Mouse (Mus musculus) spleen, postnatal 14 days (tissue): ENCODE results near the gene Akap11.
A peak's percentile ranks its signal among the peaks of the same experiment; 100 is the strongest.
"Not testable (repeated sequence)": the region's sequence is repeated elsewhere in the genome, so short reads cannot be mapped to it uniquely, and the experiment has no call there.

Experiments used
- DNase-seq, 2 experiments: peaks; one replicate each; pipeline ENCODE4 v3.0.0; 2021 to 2022; ENCODE audit warnings: low spot score in 2 of 2

Gene Akap11

GRCm38 (mm10) chr14:78536281-78537165 is at the start of gene Akap11:
TSS of gene Akap11 (minus strand) at chr14:78536808.
- DNase-seq = peak; percentile 77 to 82

DNA sequence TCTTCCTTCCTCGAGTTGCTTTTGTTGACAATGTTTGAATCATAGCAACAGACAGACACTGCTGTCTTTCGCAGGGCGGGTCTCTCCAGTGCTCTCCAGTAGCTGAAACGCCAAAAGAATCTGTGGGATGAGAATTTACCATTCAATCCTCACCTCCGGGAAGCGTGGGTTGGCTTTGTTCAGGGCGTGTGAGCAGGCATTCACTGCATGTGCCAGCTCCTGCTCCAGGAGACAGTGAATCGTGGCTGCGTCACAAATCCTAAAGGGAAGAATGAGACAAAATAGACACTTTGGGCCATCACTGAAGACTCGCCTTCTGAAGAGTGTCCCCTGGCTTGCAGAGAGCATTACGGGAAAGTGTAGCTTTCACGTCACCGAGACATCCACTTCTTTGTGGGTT is 47.6 kb upstream of the Akap11 start:
- no peak for DNase-seq

DNA sequence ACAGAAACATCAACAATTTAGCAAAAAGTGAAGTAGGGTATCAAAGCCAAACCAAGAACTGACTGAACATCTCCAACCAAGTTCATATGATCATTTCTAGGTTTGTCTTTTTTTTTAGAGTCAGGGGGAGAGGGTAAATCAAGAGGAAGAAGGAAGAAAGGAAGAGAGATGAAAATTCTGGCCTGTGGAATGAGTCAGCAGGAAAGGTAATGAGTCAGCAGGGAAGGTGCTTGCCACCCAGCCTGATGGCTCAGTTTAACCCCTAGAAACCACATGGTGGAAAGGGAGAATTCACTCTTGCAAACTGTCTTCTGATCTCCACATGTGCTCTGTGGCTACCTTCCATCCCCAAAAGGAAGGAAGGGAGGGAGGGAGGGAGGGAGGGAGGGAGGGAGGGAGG is 46.6 kb upstream of the Akap11 start:
- DNase-seq = no peak

- DNase-seq = no peak
Observed at GRCm38 (mm10) chr14:78575899-78576298, 39.3 kb upstream of the Akap11 start.

DNA sequence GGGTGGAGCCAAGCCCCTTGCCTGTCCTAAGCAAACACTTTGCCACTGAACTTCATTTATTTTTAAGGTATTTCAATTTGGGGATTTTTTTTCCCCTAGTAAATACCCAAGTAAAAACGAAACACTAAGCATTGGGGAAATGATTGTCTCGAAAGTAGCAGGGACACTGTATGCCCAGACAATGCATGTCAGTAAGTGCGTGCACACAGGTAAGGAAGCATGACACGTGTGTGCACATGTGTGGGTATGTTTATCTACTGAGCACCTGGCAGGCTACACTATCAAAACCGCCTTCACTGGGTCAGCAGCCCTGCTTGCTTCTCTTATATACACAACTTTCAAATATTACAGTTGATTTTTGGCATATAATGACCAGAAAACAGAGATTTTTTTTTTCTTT is 31.8 kb upstream of the Akap11 start:
- no peak for DNase-seq

DNA sequence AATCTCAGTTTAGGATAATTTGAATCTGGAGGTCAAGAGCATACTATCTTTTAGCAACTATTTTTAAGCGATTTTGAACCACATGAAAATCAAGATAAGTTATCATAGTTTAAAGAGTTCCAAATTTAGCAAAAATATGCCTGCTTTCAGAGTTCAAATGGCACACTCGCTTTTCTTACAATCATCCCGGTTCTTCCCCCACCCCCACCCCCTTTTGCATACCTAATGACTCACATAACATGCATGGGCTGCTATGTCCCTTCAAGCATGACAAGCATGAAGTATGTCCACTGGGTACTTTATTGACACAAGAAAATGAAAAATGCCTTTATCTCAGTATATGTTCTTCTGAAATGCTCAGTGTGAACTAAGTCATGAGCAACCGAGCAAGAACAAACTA is 29.8 kb upstream of the Akap11 start:
- DNase-seq = no peak

- DNase-seq = no peak
Observed at GRCm38 (mm10) chr14:78564292-78564691, 27.7 kb upstream of the Akap11 start.

DNA sequence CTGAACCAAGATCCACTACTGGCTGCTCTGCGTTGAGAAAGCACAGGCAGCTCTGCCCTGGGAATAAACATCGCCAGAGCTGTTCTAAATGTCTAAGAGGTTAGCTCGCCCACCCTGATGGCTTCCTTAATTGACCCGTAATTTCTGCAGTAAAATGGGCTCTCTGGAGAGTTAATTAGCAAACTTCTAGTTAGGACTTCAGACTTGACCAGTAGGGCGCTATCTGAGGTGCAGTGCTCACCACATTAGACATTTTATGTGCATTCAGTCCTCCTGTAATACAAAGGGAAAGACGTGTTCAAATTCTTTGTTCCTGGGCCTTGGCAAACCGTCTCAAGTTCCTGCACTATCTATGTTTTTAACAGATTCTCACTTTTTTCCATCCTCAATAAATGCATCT is 26.6 kb upstream of the Akap11 start:
- no peak for DNase-seq

GRCm38 (mm10) chr14:78562121-78562520 is 25.5 kb upstream of the Akap11 start:
- DNase-seq = no peak

- no peak for DNase-seq
Observed at GRCm38 (mm10) chr14:78559042-78559441, 22.4 kb upstream of the Akap11 start.

DNA sequence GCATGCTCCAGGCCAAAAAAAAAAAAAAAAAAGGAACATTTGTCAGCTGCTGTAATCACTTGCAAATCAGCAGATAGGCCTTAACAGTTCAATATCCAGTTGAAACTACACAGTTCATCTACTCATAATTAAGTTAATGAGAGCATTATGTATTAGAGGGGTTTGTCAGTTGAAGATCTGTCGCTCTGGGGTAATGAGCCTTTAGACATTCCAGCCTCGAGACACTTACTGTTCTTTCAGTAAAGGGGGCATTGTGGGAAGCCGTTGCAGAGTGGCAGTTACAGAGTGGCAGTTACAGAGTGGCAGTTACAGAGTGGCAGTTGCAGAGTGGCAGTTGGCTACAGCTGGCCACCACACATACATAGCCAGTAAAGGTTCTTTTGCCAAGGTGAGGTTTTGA is 18.2 kb upstream of the Akap11 start:
- not testable (repeated sequence) for DNase-seq

GRCm38 (mm10) chr14:78553661-78554060 is 17.1 kb upstream of the Akap11 start:
- no peak for DNase-seq

- no peak for DNase-seq
Observed at GRCm38 (mm10) chr14:78548807-78549206, 12.2 kb upstream of the Akap11 start.

- no peak for DNase-seq
Observed at GRCm38 (mm10) chr14:78541319-78541718, 4.7 kb upstream of the Akap11 start.

DNA sequence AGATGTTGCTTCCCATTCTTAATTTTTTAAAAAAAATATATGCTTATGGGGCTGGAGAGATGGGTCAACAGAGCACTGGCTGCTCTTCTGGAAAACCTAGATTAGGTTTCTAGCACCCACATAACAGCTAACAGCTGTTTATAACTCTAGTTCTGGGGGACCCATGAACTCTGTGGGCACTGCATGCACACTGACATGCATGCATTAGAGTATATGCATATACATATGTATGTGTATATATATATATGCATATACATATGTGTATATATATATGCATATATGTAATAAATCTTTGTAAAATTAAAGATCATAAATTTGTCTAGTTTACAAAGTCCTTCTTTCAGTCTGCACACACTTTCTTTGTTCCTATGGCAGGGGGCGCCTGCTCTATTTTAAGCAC is 3.2 kb upstream of the Akap11 start:
- DNase-seq = no peak

DNA sequence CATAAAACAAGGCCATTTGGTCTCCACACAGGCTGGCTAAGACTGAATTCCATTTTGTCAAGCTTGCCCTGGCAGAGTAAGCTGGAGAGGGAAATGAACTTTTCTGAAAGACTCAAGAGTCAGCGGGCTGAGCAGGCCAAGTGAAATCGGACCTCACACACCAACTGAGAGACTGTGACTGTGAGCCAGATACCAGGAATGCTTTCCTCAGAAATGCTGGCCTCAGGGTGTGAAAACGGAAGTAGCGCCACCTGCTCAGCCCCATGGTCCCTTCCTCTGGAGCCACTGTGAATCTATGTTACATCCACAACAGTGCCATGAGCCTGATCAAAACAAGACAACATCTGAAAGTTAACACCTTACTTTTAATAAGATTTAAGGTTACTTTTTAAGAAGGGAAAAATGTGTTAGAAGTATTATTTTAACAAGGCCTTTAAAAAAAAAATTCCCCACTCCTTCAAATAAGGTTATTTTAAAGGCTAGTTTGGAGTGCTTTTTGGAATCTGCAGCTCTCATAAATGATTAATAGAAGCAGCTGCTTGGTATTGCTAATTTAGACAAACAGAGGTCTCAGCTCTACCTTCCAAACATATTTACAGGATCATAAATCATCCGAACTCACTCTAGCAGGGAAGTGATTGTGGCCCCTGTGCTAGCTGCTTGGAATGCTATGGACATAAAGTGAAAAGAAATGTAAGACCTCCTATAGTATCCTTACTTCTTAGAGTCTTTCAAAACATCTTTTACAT is 2.1 kb upstream of the Akap11 start:
- DNase-seq = no peak

GRCm38 (mm10) chr14:78537551-78537950 is 943 bp upstream of the Akap11 start:
- no peak for DNase-seq

GRCm38 (mm10) chr14:78535366-78535765 is 1.2 kb downstream of the Akap11 start:
- DNase-seq = no peak

GRCm38 (mm10) chr14:78534651-78535050 is 2.0 kb downstream of the Akap11 start:
- DNase-seq = no peak

GRCm38 (mm10) chr14:78533701-78534100 is 2.9 kb downstream of the Akap11 start:
- DNase-seq = no peak

DNA sequence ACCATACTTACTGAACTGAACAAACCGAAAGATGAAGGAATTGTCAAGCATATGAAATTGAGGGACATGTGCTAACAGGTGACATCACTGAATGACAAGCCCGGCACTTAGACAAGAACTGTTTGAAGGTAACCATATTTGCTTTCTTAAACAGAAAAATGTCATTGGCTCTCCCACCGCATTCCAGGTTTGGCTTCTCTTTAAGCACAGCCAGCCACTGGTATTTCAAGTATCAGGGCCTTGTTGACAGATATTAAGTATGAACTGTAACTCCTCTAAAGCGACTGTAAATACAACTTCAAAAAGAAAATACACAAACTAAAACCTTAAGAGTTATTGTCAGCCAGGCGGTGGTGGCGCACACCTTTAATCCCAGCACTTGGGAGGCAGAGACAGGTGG is 4.3 kb downstream of the Akap11 start:
- no peak for DNase-seq

- DNase-seq = no peak
Observed at GRCm38 (mm10) chr14:78530256-78530655, 6.4 kb downstream of the Akap11 start.
